Mouse (Mus musculus) embryonic facial prominence, embryonic 13.5 days (tissue): Measurements from ENCODE around the gene Pcdh7. TPM values are rescaled to one million over a fixed set of nuclear protein-coding genes. Genes with fewer than 3 reads are reported as not detected.

Experiments used
- ATAC-seq: fragments of 200-750 bp; cut with Nextera tagmentation; 2 replicates; pipeline ENCODE4 v1.8.0; 2017; ENCODE audit warnings: low read depth; ENCODE audit not compliant: insufficient number of reproducible peaks, insufficient read depth, low FRiP score, low TSS enrichment
- H3K27ac ChIP-seq: fragments of 300-500 bp; sonication (generic); 2 replicates; pipeline ENCODE4 v1.5.1; 2015; ENCODE audit warnings: moderate library complexity, mild to moderate bottlenecking, inconsistent platforms
- H3K27me3 ChIP-seq: fragments of 300-500 bp; sonication (generic); 2 replicates; pipeline ENCODE4 v1.6.1; 2015; ENCODE audit warnings: mild to moderate bottlenecking, inconsistent platforms
- H3K36me3 ChIP-seq: fragments of 300-500 bp; sonication (generic); 2 replicates; pipeline ENCODE4 v1.6.1; 2015; ENCODE audit warnings: mild to moderate bottlenecking, inconsistent platforms
- H3K4me1 ChIP-seq: fragments of 300-500 bp; sonication (generic); 2 replicates; pipeline ENCODE4 v1.6.1; 2015; ENCODE audit warnings: inconsistent platforms
- H3K4me2 ChIP-seq: fragments of 300-500 bp; sonication (generic); 2 replicates; pipeline ENCODE4 v1.6.1; 2015; ENCODE audit warnings: moderate library complexity, mild to moderate bottlenecking, inconsistent platforms
- H3K4me3 ChIP-seq: fragments of 300-500 bp; sonication (generic); 2 replicates; pipeline ENCODE4 v1.5.1; 2015; ENCODE audit warnings: mild to moderate bottlenecking, inconsistent platforms
- H3K9ac ChIP-seq: fragments of 300-500 bp; sonication (generic); 2 replicates; pipeline ENCODE4 v1.6.1; 2015; ENCODE audit warnings: mild to moderate bottlenecking, inconsistent platforms
- H3K9me3 ChIP-seq: fragments of 300-500 bp; sonication (generic); 2 replicates; pipeline ENCODE4 v1.6.1; 2016; ENCODE audit warnings: inconsistent platforms
- WGBS: fragments of 180-500 bp; shearing (Covaris S2); methylation state at CpG from one replicate; pipeline ENCODE4 v1.1.7; 2015; ENCODE audit warnings: mixed read lengths; 5-methylcytosine and 5-hydroxymethylcytosine counted together
- polyA plus RNA-seq: library from polyadenylated mRNA; unstranded; fragments of >200 nt; fragmentation: Nextera tagmentation; extraction: Ambion mirVana; gene quantifications from 2 replicates; pipeline ENCODE4 v1.2.1, GENCODE M21; 2015

Gene Pcdh7
- polyA plus RNA-seq, 1 experiment from 2014 or later = 14.3 TPM

GRCm38 (mm10) chr5:57774496-57774895 lies 56.7 kb downstream of the Pcdh7 start:
- WGBS = 83% methylated on average over 2 of the region's 2 CpGs
- Histone ChIP-seq H3K9me3 (no peaks in the 10 kb centered on the region), H3K9ac (no peak overlapping the region), H3K27ac (no peak overlapping the region), H3K4me1 (peaks cover 2% of the 10 kb centered on the region; the same call in 1 of the 2 replicates), H3K27me3 (no peaks in the 10 kb centered on the region), H3K36me3 (no peaks in the 10 kb centered on the region; the same call in 1 of the 2 replicates), H3K4me2 (no peak overlapping the region), H3K4me3 (no peak overlapping the region)
- ATAC-seq = no peak

GRCm38 (mm10) chr5:57778093-57778492 lies 60.3 kb downstream of the Pcdh7 start:
- no peak overlapping the region for H3K9ac ChIP-seq
- H3K4me3 ChIP-seq = no peak overlapping the region
- 36% methylated on average over 3 of the region's 3 CpGs for WGBS
- H3K36me3 ChIP-seq = no peaks in the 10 kb centered on the region
- no peaks in the 10 kb centered on the region for H3K9me3 ChIP-seq
- no peak for ATAC-seq
- H3K27ac ChIP-seq = no peak overlapping the region
- H3K4me2 ChIP-seq = no peak overlapping the region
- peaks cover 2% of the 10 kb centered on the region; the same call in 1 of the 2 replicates for H3K4me1 ChIP-seq
- H3K27me3 ChIP-seq = no peaks in the 10 kb centered on the region

GRCm38 (mm10) chr5:57779951-57780350 lies 62.2 kb downstream of the Pcdh7 start:
- no peak for ATAC-seq
- Histone ChIP-seq H3K4me1 (peaks cover 2% of the 10 kb centered on the region; the same call in 1 of the 2 replicates), H3K36me3 (no peaks in the 10 kb centered on the region), H3K27ac (no peak overlapping the region), H3K4me2 (no peak overlapping the region), H3K4me3 (no peak overlapping the region), H3K9me3 (no peaks in the 10 kb centered on the region), H3K9ac (no peak overlapping the region), H3K27me3 (no peaks in the 10 kb centered on the region)

GRCm38 (mm10) chr5:57780574-57780973 lies 62.8 kb downstream of the Pcdh7 start:
- Histone ChIP-seq H3K4me3 (no peak overlapping the region), H3K27ac (no peak overlapping the region)
- ATAC-seq = no peak

GRCm38 (mm10) chr5:57781950-57782349 lies 64.2 kb downstream of the Pcdh7 start:
- ATAC-seq = no peak
- 82% methylated on average over 5 of the region's 5 CpGs for WGBS
- Histone ChIP-seq H3K4me3 (no peak overlapping the region), H3K9ac (no peak overlapping the region), H3K36me3 (no peaks in the 10 kb centered on the region), H3K4me1 (peaks cover 2% of the 10 kb centered on the region; the same call in 1 of the 2 replicates), H3K4me2 (no peak overlapping the region), H3K27ac (no peak overlapping the region), H3K27me3 (no peaks in the 10 kb centered on the region), H3K9me3 (no peaks in the 10 kb centered on the region)

More at GRCm38 (mm10) chr5:57780574-57780973, 62.8 kb downstream of the Pcdh7 start:
- Histone ChIP-seq H3K27me3 (no peaks in the 10 kb centered on the region), H3K9ac (no peak overlapping the region), H3K36me3 (no peaks in the 10 kb centered on the region), H3K4me2 (no peak overlapping the region), H3K4me1 (peaks cover 2% of the 10 kb centered on the region; the same call in 1 of the 2 replicates), H3K9me3 (no peaks in the 10 kb centered on the region)
- 86% methylated on average over 4 of the region's 4 CpGs for WGBS

- Histone ChIP-seq H3K9me3 (no peaks in the 10 kb centered on the region), H3K4me3 (no peak overlapping the region), H3K27ac (no peak overlapping the region), H3K36me3 (no peaks in the 10 kb centered on the region), H3K4me2 (no peak overlapping the region), H3K4me1 (peaks cover 2% of the 10 kb centered on the region; the same call in 1 of the 2 replicates), H3K27me3 (no peaks in the 10 kb centered on the region), H3K9ac (no peak overlapping the region)
- WGBS = 72% methylated on average over 3 of the region's 3 CpGs
- ATAC-seq = no peak
Observed at GRCm38 (mm10) chr5:57782546-57782945, 64.8 kb downstream of the Pcdh7 start.

GRCm38 (mm10) chr5:57788775-57789509 lies 71.2 kb downstream of the Pcdh7 start:
- no peaks in the 10 kb centered on the region for H3K9me3 ChIP-seq
- no peak overlapping the region for H3K27ac ChIP-seq
- no peak overlapping the region for H3K9ac ChIP-seq
- 50% methylated on average over 4 of the region's 4 CpGs for WGBS
- H3K4me2 ChIP-seq = no peak overlapping the region
- no peaks in the 10 kb centered on the region for H3K36me3 ChIP-seq
- no peaks in the 10 kb centered on the region for H3K4me1 ChIP-seq
- no peak for ATAC-seq
- no peak overlapping the region for H3K4me3 ChIP-seq
- H3K27me3 ChIP-seq = no peaks in the 10 kb centered on the region

- ATAC-seq = no peak
- Histone ChIP-seq H3K4me1 (no peaks in the 10 kb centered on the region), H3K9ac (no peak overlapping the region), H3K27me3 (no peaks in the 10 kb centered on the region), H3K4me3 (no peak overlapping the region), H3K9me3 (no peaks in the 10 kb centered on the region), H3K4me2 (no peak overlapping the region), H3K36me3 (no peaks in the 10 kb centered on the region), H3K27ac (no peak overlapping the region)
Observed at GRCm38 (mm10) chr5:57796337-57796736, 78.6 kb downstream of the Pcdh7 start.

- Histone ChIP-seq H3K4me1 (no peaks in the 10 kb centered on the region), H3K9ac (no peak overlapping the region), H3K9me3 (no peaks in the 10 kb centered on the region), H3K27me3 (no peaks in the 10 kb centered on the region), H3K4me3 (no peak overlapping the region), H3K27ac (no peak overlapping the region), H3K4me2 (no peak overlapping the region), H3K36me3 (no peaks in the 10 kb centered on the region)
- no peak for ATAC-seq
- WGBS = 79% methylated on average over 7 of the region's 7 CpGs
Observed at GRCm38 (mm10) chr5:57797951-57798670, 80.3 kb downstream of the Pcdh7 start.

- no peak for ATAC-seq
- H3K9me3 ChIP-seq = no peaks in the 10 kb centered on the region
- H3K27ac ChIP-seq = no peak overlapping the region
- no peaks in the 10 kb centered on the region for H3K36me3 ChIP-seq
- WGBS = 80% methylated on average over 3 of the region's 3 CpGs
- H3K27me3 ChIP-seq = no peaks in the 10 kb centered on the region
- no peak overlapping the region for H3K9ac ChIP-seq
- H3K4me2 ChIP-seq = no peak overlapping the region
- H3K4me3 ChIP-seq = no peak overlapping the region
- no peaks in the 10 kb centered on the region for H3K4me1 ChIP-seq
Observed at GRCm38 (mm10) chr5:57803108-57803507, 85.3 kb downstream of the Pcdh7 start.

- no peak for ATAC-seq
- Histone ChIP-seq H3K36me3 (no peaks in the 10 kb centered on the region), H3K27me3 (no peaks in the 10 kb centered on the region), H3K9me3 (no peaks in the 10 kb centered on the region), H3K9ac (no peak overlapping the region), H3K27ac (no peak overlapping the region), H3K4me3 (no peak overlapping the region), H3K4me1 (no peaks in the 10 kb centered on the region), H3K4me2 (no peak overlapping the region)
- 79% methylated on average over 5 of the region's 5 CpGs for WGBS
Observed at GRCm38 (mm10) chr5:57803890-57804289, 86.1 kb downstream of the Pcdh7 start.

GRCm38 (mm10) chr5:57807350-57807749 lies 89.6 kb downstream of the Pcdh7 start:
- Histone ChIP-seq H3K4me3 (no peak overlapping the region), H3K4me1 (peaks cover 11% of the 10 kb centered on the region; the same call in 1 of the 2 replicates), H3K36me3 (no peaks in the 10 kb centered on the region), H3K9ac (no peak overlapping the region), H3K27ac (no peak overlapping the region), H3K27me3 (no peaks in the 10 kb centered on the region), H3K4me2 (no peak overlapping the region), H3K9me3 (no peaks in the 10 kb centered on the region)
- WGBS = 73% methylated on average over 2 of the region's 2 CpGs
- ATAC-seq = no peak
